Mouse (Mus musculus) brain, adult 10 weeks (tissue): ENCODE results near the gene Cd40lg. TPM values are rescaled to one million over a fixed set of nuclear protein-coding genes. Genes with fewer than 3 reads are reported as not detected.

Source experiments
- polyA plus RNA-seq: library from polyadenylated mRNA; stranded (reverse); fragments of 350-450 nt; fragmentation: Illumina TruSeq; extraction: RNeasy Lipid Tissue Mini Kit (QIAGEN cat#74804); gene quantifications from one replicate; pipeline ENCODE4 v1.2.3, GENCODE M21; 2015; ENCODE audit warnings: low read depth, low replicate concordance

Gene Cd40lg
- polyA plus RNA-seq = not detected

DNA sequence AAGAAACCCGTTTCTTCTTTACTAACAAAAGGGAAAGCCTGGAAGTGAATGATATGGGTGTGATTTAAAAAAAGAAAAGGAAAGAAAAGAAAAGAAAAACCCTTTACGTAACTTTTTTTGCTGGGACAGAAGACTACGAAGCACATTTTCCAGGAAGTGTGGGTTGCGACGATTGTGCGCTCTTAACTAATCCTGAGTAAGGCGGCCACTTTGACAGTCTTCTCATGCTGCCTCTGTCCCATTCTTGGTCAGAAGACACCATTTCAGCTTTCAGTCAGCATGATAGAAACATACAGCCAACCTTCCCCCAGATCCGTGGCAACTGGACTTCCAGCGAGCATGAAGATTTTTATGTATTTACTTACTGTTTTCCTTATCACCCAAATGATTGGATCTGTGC is at the start of gene Cd40lg:
Gene Cd40lg (plus strand): TSS at position 268 of the 400 bp plus-strand sequence.

Other genes with a start within 250 kb of the Cd40lg start
- 0.36 TPM for gene Brs3, start 169.1 kb upstream of the Cd40lg start, polyA plus RNA-seq
- gene Htatsf1, start 158.6 kb upstream of the Cd40lg start, polyA plus RNA-seq = 54.0 TPM
- not detected for gene Vgll1, start 124.0 kb upstream of the Cd40lg start, polyA plus RNA-seq
- gene Arhgef6, start 126.6 kb downstream of the Cd40lg start, polyA plus RNA-seq = 16.2 TPM
- 66.6 TPM for gene Rbmx, start 180.9 kb downstream of the Cd40lg start, polyA plus RNA-seq
- gene Gm364, start 197.0 kb downstream of the Cd40lg start, polyA plus RNA-seq = not detected